Comparison of ENCODE assay signal across 15 mouse cellular contexts in the genomic region with DNA sequence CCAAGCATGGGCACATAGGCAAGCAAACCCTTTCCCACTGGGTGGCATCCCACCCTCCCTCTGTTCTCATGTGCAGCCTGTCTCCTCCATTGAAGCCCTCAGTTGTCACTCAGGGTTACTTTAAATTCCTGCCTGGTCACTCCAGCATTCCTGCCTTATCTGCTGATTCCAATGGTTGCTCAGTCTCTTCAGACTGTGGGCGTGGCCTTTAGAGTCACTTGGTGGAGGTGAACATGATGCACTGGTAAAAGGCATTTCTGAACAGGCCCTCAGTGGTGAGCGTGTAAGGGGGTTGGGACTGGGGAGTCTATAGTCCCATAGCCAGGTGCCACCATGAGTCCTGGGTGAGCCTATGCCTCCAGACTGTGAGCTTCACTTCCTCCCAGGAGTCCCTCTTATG. TPM values are rescaled to one million over a fixed set of nuclear protein-coding genes. Genes with fewer than 3 reads are reported as not detected.
A peak's percentile ranks its signal among the peaks of the same experiment; 100 is the strongest.
DNase-seq lines count a peak whose midpoint lies in the region; ATAC-seq and TF ChIP-seq lines count a peak whose summit lies in the region.
"Had no signal": no experiment of that assay in that cellular context is flagged by ENCODE, and none has a peak within 500 bp of the region (broad histone marks: within the 10 kb centered on the region; RNA-seq: fewer than 3 reads in every experiment).

No protein-coding gene starts in this region.

- no peaks in the 10 kb centered on the region for H3K79me2 ChIP-seq in heart, adult 2 months (replicated peaks; ENCODE audit: control insufficient read depth, insufficient read depth, low read length)

- peak; percentile 40 for TF ChIP-seq CTCF in heart, adult 2 months (IDR thresholded peaks at IDR 0.05)
- TF ChIP-seq CTCF in lung, postnatal 0 days (IDR thresholded peaks at IDR 0.05) = 0 out of 2 replicates have a peak, but pooled peaks have one; percentile 1

- intact Hi-C loops in heart, adult 2 months (cut with DNase I) = loop anchor here (5.0 kb wide), 1 partner anchor 89 kb away; no protein-coding TSS in a partner anchor
- intact Hi-C loops in left cerebral cortex, postnatal 25 days (cut with DNase I) = no loop called here

- no peak overlapping the region for H3K9ac ChIP-seq in heart, adult 2 months (ENCODE audit: low read depth, low read length)
- 0 out of 2 replicates have a peak overlapping the region, but pooled peaks have one; percentile 51 for H3K9ac ChIP-seq in heart, embryonic 12.5 days
- no peak overlapping the region for H3K9ac ChIP-seq in liver, embryonic 12.5 days
- no peak overlapping the region for H3K9ac ChIP-seq in lung, postnatal 0 days (replicated peaks; ENCODE audit: low read depth)
- H3K9ac ChIP-seq: kidney, embryonic 15.5 days; neural tube, embryonic 13.5 days had no signal

- DNase-seq in heart, adult 2 months = no peak
- no peak for DNase-seq in heart, adult 8-10 months (ENCODE audit: low spot score)
- peak; percentile 84 for DNase-seq in lung, postnatal 0 days (ENCODE audit: low spot score)
- DNase-seq in neural tube, embryonic 10.5 days (ENCODE audit: extremely low spot score, low spot score) = no peak
- no peak for DNase-seq in left cerebral cortex, postnatal 25 days (ENCODE audit: low spot score in 2 of 2)
- DNase-seq in gastrocnemius, postnatal 25 days = no peak
- DNase-seq: cerebellum, adult 8-10 months; gastrocnemius, postnatal 36 days; left cerebral cortex, postnatal 4 days had no signal

- peaks cover 5% of the 10 kb centered on the region for H3K4me1 ChIP-seq in heart, adult 2 months (ENCODE audit: control insufficient read depth, insufficient read depth, low read length)
- H3K4me1 ChIP-seq in heart, embryonic 12.5 days (replicated peaks) = peaks cover 36% of the 10 kb centered on the region
- H3K4me1 ChIP-seq in liver, embryonic 12.5 days = peaks cover 35% of the 10 kb centered on the region
- no peaks in the 10 kb centered on the region for H3K4me1 ChIP-seq in lung, postnatal 0 days (ENCODE audit: insufficient read depth, low read depth, low read length)

- no peak for TF ChIP-seq POLR2A in heart, adult 2 months (IDR thresholded peaks at IDR 0.05; ENCODE audit: insufficient read depth, low read depth, low read length)

- H3K9me3 ChIP-seq in heart, embryonic 12.5 days (replicated peaks) = no peaks in the 10 kb centered on the region
- H3K9me3 ChIP-seq in liver, embryonic 12.5 days (replicated peaks) = no peaks in the 10 kb centered on the region
- H3K9me3 ChIP-seq in lung, postnatal 0 days (ENCODE audit: low read length) = no peaks in the 10 kb centered on the region
- H3K9me3 ChIP-seq: kidney, embryonic 15.5 days; neural tube, embryonic 13.5 days had no signal

- H3K36me3 ChIP-seq in heart, adult 2 months (ENCODE audit: control insufficient read depth, insufficient read depth, low read length) = no peaks in the 10 kb centered on the region
- H3K36me3 ChIP-seq in heart, embryonic 12.5 days = no peaks in the 10 kb centered on the region; the same call in 1 of the 2 replicates
- H3K36me3 ChIP-seq in liver, embryonic 12.5 days = no peaks in the 10 kb centered on the region
- no peaks in the 10 kb centered on the region for H3K36me3 ChIP-seq in lung, postnatal 0 days (ENCODE audit: insufficient read depth, low read length)
- H3K36me3 ChIP-seq: kidney, embryonic 15.5 days; neural tube, embryonic 13.5 days had no signal

- H3K27me3 ChIP-seq in heart, adult 2 months (ENCODE audit: control insufficient read depth, insufficient read depth, low read length) = no peaks in the 10 kb centered on the region
- H3K27me3 ChIP-seq in heart, embryonic 12.5 days (replicated peaks) = no peaks in the 10 kb centered on the region
- H3K27me3 ChIP-seq in liver, embryonic 12.5 days (replicated peaks) = peaks cover 24% of the 10 kb centered on the region
- H3K27me3 ChIP-seq in lung, postnatal 0 days (replicated peaks; ENCODE audit: insufficient read depth, low read length) = no peaks in the 10 kb centered on the region; the same call in 1 of the 2 replicates
- H3K27me3 ChIP-seq: Patski had no signal

- 0 out of 2 replicates have a peak, but pooled peaks have one; percentile 26 for TF ChIP-seq EP300 in heart, adult 2 months (IDR thresholded peaks at IDR 0.05; ENCODE audit: insufficient read depth, low read depth, low read length)
- TF ChIP-seq EP300 in lung, postnatal 0 days (IDR thresholded peaks at IDR 0.05) = peak; percentile 88

- no peak overlapping the region for H3K4me3 ChIP-seq in heart, adult 2 months
- H3K4me3 ChIP-seq in heart, embryonic 12.5 days = no peak overlapping the region
- no peak overlapping the region for H3K4me3 ChIP-seq in liver, embryonic 12.5 days
- no peak overlapping the region for H3K4me3 ChIP-seq in lung, postnatal 0 days (ENCODE audit: low read depth, low read length)
- H3K4me3 ChIP-seq: kidney, embryonic 15.5 days; neural tube, embryonic 13.5 days had no signal

- H3K27ac ChIP-seq in heart, adult 2 months = no peak overlapping the region
- H3K27ac ChIP-seq in heart, embryonic 12.5 days (ENCODE audit: poor library complexity, severe bottlenecking) = peak overlapping the region; percentile 91
- H3K27ac ChIP-seq in liver, embryonic 12.5 days = no peak overlapping the region
- H3K27ac ChIP-seq in lung, postnatal 0 days (ENCODE audit: low read length) = peak overlapping the region; percentile 54; the same call in 1 of the 2 replicates
- H3K27ac ChIP-seq: kidney, embryonic 15.5 days; neural tube, embryonic 13.5 days had no signal

- 59% methylated on average over 2 of the region's 2 CpGs for whole genome bisulfite sequencing in heart, adult 2 months
- WGBS in heart, embryonic 12.5 days = 23% methylated on average over 2 of the region's 2 CpGs
- WGBS in liver, embryonic 12.5 days (ENCODE audit: insufficient replicate concordance) = 62% methylated on average over 2 of the region's 2 CpGs
- 47% methylated on average over 2 of the region's 2 CpGs for WGBS in lung, postnatal 0 days

- peak; percentile 80 for ATAC-seq in heart, embryonic 12.5 days (ENCODE audit: insufficient number of reproducible peaks, low FRiP score)
- peak; percentile 66 for ATAC-seq in liver, embryonic 12.5 days
- peak; percentile 92 for ATAC-seq in lung, postnatal 0 days
- ATAC-seq: hindbrain, embryonic 16.5 days; Patski had no signal

- H3K4me2 ChIP-seq in heart, embryonic 12.5 days = peak overlapping the region; percentile 62
- no peak overlapping the region for H3K4me2 ChIP-seq in liver, embryonic 12.5 days
- 0 out of 2 replicates have a peak overlapping the region, but pooled peaks have one; percentile 14 for H3K4me2 ChIP-seq in lung, postnatal 0 days (replicated peaks; ENCODE audit: low read depth, low read length)
- H3K4me2 ChIP-seq: kidney, embryonic 15.5 days; neural tube, embryonic 13.5 days had no signal

RNA-seq across cellular contexts. Expression of a gene that starts 5.5 kb away (rescaled TPM):
- total RNA-seq in heart, adult 2 months (2021) = 100 to 1,000 TPM; 250 to 264 TPM
- polyA plus RNA-seq in heart, adult 2 months (2012; rRNA removed) = 142 and 220 TPM in 2 replicates
- 100 to 1,000 TPM; 233 to 302 (median 283) TPM for total RNA-seq in heart, adult 8-10 months (2022)
- 195 and 203 TPM in 2 replicates for polyA plus RNA-seq in heart, embryonic 12.5 days (2016; fragmentation: Nextera tagmentation; extraction: Ambion mirVana)
- 45.3 and 46.4 TPM in 2 replicates for polyA plus RNA-seq in liver, embryonic 12.5 days (2016; fragmentation: Nextera tagmentation; extraction: Ambion mirVana)
- polyA plus RNA-seq in lung, postnatal 0 days (2015; fragmentation: Nextera tagmentation; extraction: Ambion mirVana) = 14.3 and 15.0 TPM in 2 replicates
- total RNA-seq in left cerebral cortex, postnatal 25 days (2021) = 10 to 100 TPM; 39.6 to 48.7 TPM
- 100 to 1,000 TPM; 205 to 220 TPM for total RNA-seq in gastrocnemius, postnatal 25 days (2021)

Comparison
In these comparisons a context has a peak if more than half of its experiments do, and no peak if none do; other contexts are left out.
1. H3K27ac ChIP-seq: peak in heart, embryonic 12.5 days (single experiment) and lung, postnatal 0 days (single experiment); none in heart, adult 2 months (single experiment) and liver, embryonic 12.5 days (single experiment).
2. RNA of a gene that starts 5.5 kb away (total RNA-seq): 233 to 302 TPM in heart, adult 8-10 months, 250 to 264 TPM in heart, adult 2 months and 205 to 220 TPM in gastrocnemius, postnatal 25 days; 39.6 to 48.7 TPM in left cerebral cortex, postnatal 25 days; every median in the first group is over 4 times any median in the second.
3. Peak in every context shown above with its lines, with median percentiles within 50 percentile points of each other: ATAC-seq.